Comparison of ENCODE assay signal across 16 mouse cellular contexts in genomic region chr14:38701413-38701812, GRCm38 (mm10).
"Had no signal": no experiment of that assay in that cellular context is flagged by ENCODE, and none has a peak within 500 bp of the region (broad histone marks: within the 10 kb centered on the region; RNA-seq: fewer than 3 reads in every experiment).

No protein-coding gene starts in this region.

- H3K4me2 ChIP-seq: liver, embryonic 13.5 days; midbrain, embryonic 12.5 days; neural tube, embryonic 15.5 days had no signal

- H3K36me3 ChIP-seq: liver, embryonic 13.5 days; midbrain, embryonic 12.5 days; neural tube, embryonic 15.5 days had no signal

- H3K9ac ChIP-seq: liver, embryonic 13.5 days; liver, postnatal 0 days; midbrain, embryonic 12.5 days; neural tube, embryonic 15.5 days had no signal

- ATAC-seq: inflammation-experienced regulatory T-cells, adult 6 months; intestine, postnatal 0 days; liver, postnatal 0 days had no signal

- H3K27me3 ChIP-seq: liver, embryonic 13.5 days; neural tube, embryonic 15.5 days had no signal

- H3K4me3 ChIP-seq: liver, embryonic 13.5 days; midbrain, embryonic 12.5 days; myocyte; neural tube, embryonic 15.5 days had no signal

- DNase-seq: kidney, adult 8-10 months; kidney, postnatal 36 days; left cerebral cortex, postnatal 4 days; liver; liver, embryonic 13.5 days; liver, postnatal 0 days; right cerebral cortex, adult 18-20 months; right cerebral cortex, postnatal 25 days; thymus, postnatal 36 days had no signal

- H3K9me3 ChIP-seq: liver, embryonic 13.5 days; midbrain, embryonic 12.5 days; neural tube, embryonic 15.5 days had no signal

- H3K4me1 ChIP-seq: liver, embryonic 13.5 days; neural tube, embryonic 15.5 days had no signal

- H3K27ac ChIP-seq: kidney, postnatal 0 days; liver, embryonic 13.5 days; macrophage; midbrain, embryonic 12.5 days; neural tube, embryonic 15.5 days had no signal
